Mouse (Mus musculus) bone marrow, adult 2 months (tissue): ENCODE measurements around the gene Vps18.

Experiments used
- CTCF ChIP-seq: fragments of 200-500 bp; IDR thresholded peaks from 2 replicates; pipeline ENCODE4 v1.5.1; 2011; ENCODE audit warnings: low read length, control low read depth; ENCODE audit not compliant: control insufficient read depth, insufficient read depth
- POLR2A ChIP-seq: fragments of 200-500 bp; IDR thresholded peaks from 2 replicates; pipeline ENCODE4 v1.6.1; 2011; ENCODE audit warnings: low read depth, mild to moderate bottlenecking, control low read depth, low read length, borderline replicate concordance; ENCODE audit not compliant: control insufficient read depth

GRCm38 (mm10) chr2:119293311-119293710 lies 4.8 kb downstream of the Vps18 start:
- TF ChIP-seq CTCF, result no peak
- no peak for TF ChIP-seq POLR2A
